8 mouse cellular contexts compared by ENCODE assay signal in genomic region chr1:172312768-172313561, GRCm38 (mm10). TPM values are rescaled to one million over a fixed set of nuclear protein-coding genes. Genes with fewer than 3 reads are reported as not detected.
DNase-seq lines count a peak whose midpoint lies in the region; ATAC-seq and TF ChIP-seq lines count a peak whose summit lies in the region.

No protein-coding gene starts in this region.

- 22% methylated on average over 16 of the region's 16 CpGs for WGBS in embryonic facial prominence, embryonic 10.5 days
- 18% methylated on average over 16 of the region's 16 CpGs for WGBS in hindbrain, embryonic 11.5 days
- WGBS in liver, embryonic 16.5 days (ENCODE audit: insufficient replicate concordance): 9% methylated on average over 16 of the region's 16 CpGs
- whole genome bisulfite sequencing in small intestine, adult 2 months: 7% methylated on average over 16 of the region's 16 CpGs

- intact Hi-C loops in gastrocnemius, adult 2 months (cut with DNase I): loop anchor here (5.0 kb wide), 2 partner anchors 96 to 186 kb away; partner anchors contain the start of genes Casq1 and Pex19
- intact Hi-C loops in gastrocnemius, postnatal 36 days (cut with DNase I): loop anchor here (5.0 kb wide), 1 partner anchor 166 kb away; the partner anchor contains the start of gene Dcaf8

- no peak for TF ChIP-seq POLR2A in small intestine, adult 2 months (IDR thresholded peaks at IDR 0.05; ENCODE audit: low read depth, low read length)

- H3K4me3 ChIP-seq in gastrocnemius, adult 2 months: peak overlapping the region; percentile 96
- H3K4me3 ChIP-seq in embryonic facial prominence, embryonic 10.5 days: peak overlapping the region; percentile 80
- peak overlapping the region; percentile 75 for H3K4me3 ChIP-seq in hindbrain, embryonic 11.5 days (ENCODE audit: low read depth, low read length)
- peak overlapping the region; percentile 79 for H3K4me3 ChIP-seq in liver, embryonic 16.5 days (ENCODE audit: low read depth, low read length)
- peak overlapping the region; percentile 70 for H3K4me3 ChIP-seq in small intestine, adult 2 months (ENCODE audit: low read depth, low read length)

- peak overlapping the region; percentile 82 for H3K4me2 ChIP-seq in hindbrain, embryonic 11.5 days (replicated peaks; ENCODE audit: low read depth, low read length)
- peak overlapping the region; percentile 95 for H3K4me2 ChIP-seq in liver, embryonic 16.5 days (ENCODE audit: low read depth, low read length)

- H3K9me3 ChIP-seq in embryonic facial prominence, embryonic 10.5 days: no peaks in the 10 kb centered on the region
- H3K9me3 ChIP-seq in hindbrain, embryonic 11.5 days (ENCODE audit: control insufficient read depth, low read length): no peaks in the 10 kb centered on the region
- H3K9me3 ChIP-seq in liver, embryonic 16.5 days (replicated peaks; ENCODE audit: control insufficient read depth, low read length): no peaks in the 10 kb centered on the region

- peaks cover 43% of the 10 kb centered on the region for H3K27me3 ChIP-seq in embryonic facial prominence, embryonic 10.5 days (replicated peaks; ENCODE audit: low read depth, poor library complexity, severe bottlenecking)
- H3K27me3 ChIP-seq in hindbrain, embryonic 11.5 days (ENCODE audit: control insufficient read depth, insufficient read depth, low read length): no peaks in the 10 kb centered on the region
- H3K27me3 ChIP-seq in liver, embryonic 16.5 days (ENCODE audit: control insufficient read depth, insufficient read depth, low read depth, low read length): no peaks in the 10 kb centered on the region
- H3K27me3 ChIP-seq in small intestine, adult 2 months (ENCODE audit: control insufficient read depth, insufficient read depth, low read length): no peaks in the 10 kb centered on the region

- H3K36me3 ChIP-seq in embryonic facial prominence, embryonic 10.5 days (replicated peaks): peaks cover 13% of the 10 kb centered on the region; the same call in 1 of the 2 replicates
- H3K36me3 ChIP-seq in hindbrain, embryonic 11.5 days (ENCODE audit: control insufficient read depth, insufficient read depth, low read length): no peaks in the 10 kb centered on the region
- no peaks in the 10 kb centered on the region for H3K36me3 ChIP-seq in liver, embryonic 16.5 days (ENCODE audit: control insufficient read depth, insufficient read depth)
- H3K36me3 ChIP-seq in small intestine, adult 2 months (ENCODE audit: control insufficient read depth, insufficient read depth, low read length): peaks cover 7% of the 10 kb centered on the region; the same call in 1 of the 2 replicates

- H3K4me1 ChIP-seq in embryonic facial prominence, embryonic 10.5 days: peaks cover 76% of the 10 kb centered on the region
- H3K4me1 ChIP-seq in hindbrain, embryonic 11.5 days (replicated peaks; ENCODE audit: control insufficient read depth, insufficient read depth, low read length): peaks cover 16% of the 10 kb centered on the region
- H3K4me1 ChIP-seq in liver, embryonic 16.5 days (ENCODE audit: control insufficient read depth, low read depth, low read length): peaks cover 34% of the 10 kb centered on the region
- peaks cover 13% of the 10 kb centered on the region; the same call in 1 of the 2 replicates for H3K4me1 ChIP-seq in small intestine, adult 2 months (ENCODE audit: control insufficient read depth, insufficient read depth, insufficient read length, low read length)

- H3K27ac ChIP-seq in gastrocnemius, adult 2 months: peak overlapping the region; percentile 98
- peak overlapping the region; percentile 87 for H3K27ac ChIP-seq in embryonic facial prominence, embryonic 10.5 days (replicated peaks)
- H3K27ac ChIP-seq in hindbrain, embryonic 11.5 days (ENCODE audit: low read depth, low read length): peak overlapping the region; percentile 72
- no peak overlapping the region for H3K27ac ChIP-seq in liver, embryonic 16.5 days (ENCODE audit: low read length)
- H3K27ac ChIP-seq in small intestine, adult 2 months (ENCODE audit: insufficient read depth, low read depth, low read length): no peak overlapping the region

- TF ChIP-seq CTCF in gastrocnemius, adult 2 months (IDR thresholded peaks at IDR 0.05): no peak
- no peak for TF ChIP-seq CTCF in small intestine, adult 2 months (IDR thresholded peaks at IDR 0.05; ENCODE audit: extremely low read depth, insufficient read length, insufficient replicate concordance, low read depth, low read length)

- H3K9ac ChIP-seq in hindbrain, embryonic 11.5 days (ENCODE audit: low read depth, low read length): peak overlapping the region; percentile 73
- peak overlapping the region; percentile 75 for H3K9ac ChIP-seq in liver, embryonic 16.5 days (ENCODE audit: low read depth, low read length)

- peak; percentile 0; the same call in 1 of the 2 replicates for ATAC-seq in hindbrain, embryonic 11.5 days (ENCODE audit: low FRiP score)
- peak; percentile 17; the same call in 1 of the 2 replicates for ATAC-seq in liver, embryonic 16.5 days (ENCODE audit: low read depth)

- no peak for DNase-seq in gastrocnemius, adult 2 months
- no peak for DNase-seq in gastrocnemius, postnatal 36 days
- DNase-seq in 3T3-L1 (ENCODE audit: low read depth, low spot score): peak; percentile 35
- no peak for DNase-seq in embryonic facial prominence, embryonic 10.5 days (ENCODE audit: low spot score)
- peak; percentile 50 for DNase-seq in hindbrain, embryonic 11.5 days (ENCODE audit: low spot score)
- no peak for DNase-seq in urinary bladder, postnatal 36 days (ENCODE audit: low spot score in 2 of 2)

RNA-seq across cellular contexts. Expression of gene Atp1a2, which starts 15.1 kb away (rescaled TPM):
- 1,000 to 10,000 TPM in 1 of 2 experiments, 100 to 1,000 TPM in 1; 838 to 1,060 TPM for total RNA-seq in gastrocnemius, adult 2 months (2021)
- total RNA-seq in gastrocnemius, postnatal 36 days (2021): 1,000 to 10,000 TPM in 1 of 2 experiments, 100 to 1,000 TPM in 1; 930 to 1,020 TPM
- polyA plus RNA-seq in embryonic facial prominence, embryonic 10.5 days (2016; fragmentation: Nextera tagmentation; extraction: Ambion mirVana): 1.2 and 1.4 TPM in 2 replicates
- polyA plus RNA-seq in hindbrain, embryonic 11.5 days (2014; fragmentation: Nextera tagmentation; extraction: Ambion mirVana): 1.9 and 2.6 TPM in 2 replicates
- polyA plus RNA-seq in liver, embryonic 16.5 days (2015; fragmentation: Nextera tagmentation; extraction: Ambion mirVana): 0.20 and 0.52 TPM in 2 replicates
- 2.7 and 3.5 TPM in 2 replicates for polyA plus RNA-seq in small intestine, adult 2 months (2012; rRNA removed)

RNA-seq across cellular contexts. Expression of gene Kcnj9, which starts 16.2 kb away (rescaled TPM):
- not detected for total RNA-seq in gastrocnemius, adult 2 months (2021)
- total RNA-seq in gastrocnemius, postnatal 36 days (2021): not detected
- 0.10 and 0.11 TPM in 2 replicates for polyA plus RNA-seq in embryonic facial prominence, embryonic 10.5 days (2016; fragmentation: Nextera tagmentation; extraction: Ambion mirVana)
- 0.17 and 0.46 TPM in 2 replicates for polyA plus RNA-seq in hindbrain, embryonic 11.5 days (2014; fragmentation: Nextera tagmentation; extraction: Ambion mirVana)
- polyA plus RNA-seq in liver, embryonic 16.5 days (2015; fragmentation: Nextera tagmentation; extraction: Ambion mirVana): 0.04 and 0.09 TPM in 2 replicates
- 0.25 TPM in 1 of 2 replicates, not detected in the other for polyA plus RNA-seq in small intestine, adult 2 months (2012; rRNA removed)

RNA-seq across cellular contexts. Expression of gene Kcnj10, which starts 28.0 kb away (rescaled TPM):
- under 1 TPM in 1 of 2 experiments, not detected in 1; 0.06 TPM for total RNA-seq in gastrocnemius, adult 2 months (2021)
- total RNA-seq in gastrocnemius, postnatal 36 days (2021): not detected
- 0.09 and 0.15 TPM in 2 replicates for polyA plus RNA-seq in embryonic facial prominence, embryonic 10.5 days (2016; fragmentation: Nextera tagmentation; extraction: Ambion mirVana)
- polyA plus RNA-seq in hindbrain, embryonic 11.5 days (2014; fragmentation: Nextera tagmentation; extraction: Ambion mirVana): 0.73 TPM in 2 replicates
- 0.07 and 0.09 TPM in 2 replicates for polyA plus RNA-seq in liver, embryonic 16.5 days (2015; fragmentation: Nextera tagmentation; extraction: Ambion mirVana)
- polyA plus RNA-seq in small intestine, adult 2 months (2012; rRNA removed): 0.44 and 0.65 TPM in 2 replicates

RNA-seq across cellular contexts. Expression of gene Igsf8, which starts 51.5 kb away (rescaled TPM):
- total RNA-seq in gastrocnemius, adult 2 months (2021): 1 to 10 TPM; 7.4 to 8.3 TPM
- total RNA-seq in gastrocnemius, postnatal 36 days (2021): 1 to 10 TPM; 8.4 to 9.8 TPM
- polyA plus RNA-seq in embryonic facial prominence, embryonic 10.5 days (2016; fragmentation: Nextera tagmentation; extraction: Ambion mirVana): 33.7 and 39.5 TPM in 2 replicates
- 123 and 136 TPM in 2 replicates for polyA plus RNA-seq in hindbrain, embryonic 11.5 days (2014; fragmentation: Nextera tagmentation; extraction: Ambion mirVana)
- polyA plus RNA-seq in liver, embryonic 16.5 days (2015; fragmentation: Nextera tagmentation; extraction: Ambion mirVana): 16.8 and 20.6 TPM in 2 replicates
- 52.7 and 90.8 TPM in 2 replicates for polyA plus RNA-seq in small intestine, adult 2 months (2012; rRNA removed)

RNA-seq across cellular contexts. Expression of gene Atp1a4, which starts 54.8 kb away (rescaled TPM):
- under 1 TPM; 0.20 to 0.43 TPM for total RNA-seq in gastrocnemius, adult 2 months (2021)
- under 1 TPM; 0.51 to 0.72 TPM for total RNA-seq in gastrocnemius, postnatal 36 days (2021)
- polyA plus RNA-seq in embryonic facial prominence, embryonic 10.5 days (2016; fragmentation: Nextera tagmentation; extraction: Ambion mirVana): not detected in 2 replicates
- polyA plus RNA-seq in hindbrain, embryonic 11.5 days (2014; fragmentation: Nextera tagmentation; extraction: Ambion mirVana): 0.06 TPM in 1 of 2 replicates, not detected in the other
- not detected in 2 replicates for polyA plus RNA-seq in liver, embryonic 16.5 days (2015; fragmentation: Nextera tagmentation; extraction: Ambion mirVana)
- not detected in 2 replicates for polyA plus RNA-seq in small intestine, adult 2 months (2012; rRNA removed)

Comparison
In these comparisons a context has a peak if more than half of its experiments do, and no peak if none do; other contexts are left out.
1. DNase-seq: peak in 3T3-L1 (single experiment) and hindbrain, embryonic 11.5 days (single experiment); none in gastrocnemius, adult 2 months (single experiment), gastrocnemius, postnatal 36 days (0 of 2), embryonic facial prominence, embryonic 10.5 days (single experiment) and urinary bladder, postnatal 36 days (0 of 2).
2. H3K27ac ChIP-seq: peak in gastrocnemius, adult 2 months (single experiment), embryonic facial prominence, embryonic 10.5 days (single experiment) and hindbrain, embryonic 11.5 days (single experiment); none in liver, embryonic 16.5 days (single experiment) and small intestine, adult 2 months (single experiment).
3. Peak in every context shown above with its lines, with median percentiles within 50 percentile points of each other: H3K4me3 ChIP-seq.